ENCODE assay signal across 1 mouse cellular context in the genomic region with DNA sequence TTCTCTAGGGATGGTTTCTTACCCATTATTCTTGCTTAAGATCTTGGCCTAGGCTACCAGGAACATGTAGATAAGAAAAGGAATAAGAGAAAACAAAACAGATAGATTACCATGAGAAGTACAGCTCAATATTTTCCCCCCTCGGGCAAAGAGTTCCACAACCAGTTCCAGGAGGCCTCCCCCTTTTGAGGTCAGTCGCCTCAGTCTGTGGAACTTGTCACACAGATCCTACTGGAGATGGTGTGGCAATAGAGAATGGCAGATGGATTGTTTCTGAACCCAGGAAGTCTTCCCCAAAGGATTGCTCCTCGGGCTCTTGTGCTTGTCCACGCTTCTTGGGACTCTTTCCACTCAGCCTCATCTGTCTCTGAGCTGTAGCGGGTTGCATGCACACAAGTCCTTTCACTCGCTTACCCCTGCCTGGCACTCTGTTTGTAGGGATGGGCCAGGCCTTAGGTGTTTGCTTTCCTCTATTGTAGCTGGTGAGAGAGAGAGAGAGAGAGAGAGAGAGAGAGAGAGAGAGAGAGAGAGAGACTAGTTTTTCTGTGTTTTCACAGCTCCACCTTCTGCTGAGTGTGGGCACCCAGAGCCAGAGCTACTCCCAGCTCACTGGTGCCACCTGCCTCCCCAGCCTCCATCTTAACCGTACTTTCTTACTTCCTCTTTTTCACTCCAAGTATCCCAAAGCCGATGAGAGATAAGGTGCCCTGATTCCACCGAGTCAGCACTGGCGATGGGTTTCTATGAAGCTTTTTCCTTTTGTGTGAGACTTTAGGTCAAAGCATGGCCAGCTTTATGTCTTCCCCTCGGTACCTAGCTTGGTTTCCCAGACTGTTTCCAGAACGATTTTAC.
TF ChIP-seq lines count a peak whose summit lies in the region.

No protein-coding gene starts in this region.

TF ChIP-seq in MEL, 35 proteins besides CTCF, POLR2A, EP300 and RAD21:
- peak; percentile 56 for TF ChIP-seq GATA1 (IDR thresholded peaks at IDR 0.05; ENCODE audit: low read depth, low read length)
- no peak for TF ChIP-seq JUND (IDR thresholded peaks at IDR 0.05; ENCODE audit: low read depth, low read length)
- no peak for TF ChIP-seq UBTF (IDR thresholded peaks at IDR 0.05; ENCODE audit: borderline replicate concordance, insufficient read depth, low read depth, low read length)
- peak; percentile 41; the same call in 1 of the 2 replicates for TF ChIP-seq RCOR1 (IDR thresholded peaks at IDR 0.05; ENCODE audit: low read depth, low read length)
- no peak for TF ChIP-seq GABPA (IDR thresholded peaks at IDR 0.05; ENCODE audit: low read depth, low read length)
- peak; percentile 26 for TF ChIP-seq SMC3 (IDR thresholded peaks at IDR 0.05; ENCODE audit: low read depth, low read length)
- no peak for TF ChIP-seq E2F4 (IDR thresholded peaks at IDR 0.05; ENCODE audit: borderline replicate concordance, low read depth, low read length)
- TF ChIP-seq SIN3A (IDR thresholded peaks at IDR 0.05; ENCODE audit: low read length) = no peak
- no peak for TF ChIP-seq ZNF384 (IDR thresholded peaks at IDR 0.05; ENCODE audit: low read depth, low read length)
